9 mouse cellular contexts compared by ENCODE assay signal in genomic region chr4:65125341-65126332, GRCm38 (mm10). TPM values are rescaled to one million over a fixed set of nuclear protein-coding genes. Genes with fewer than 3 reads are reported as not detected.
A peak's percentile ranks its signal among the peaks of the same experiment; 100 is the strongest.
DNase-seq lines count a peak whose midpoint lies in the region; ATAC-seq and TF ChIP-seq lines count a peak whose summit lies in the region.
"Had no signal": no experiment of that assay in that cellular context is flagged by ENCODE, and none has a peak within 500 bp of the region (broad histone marks: within the 10 kb centered on the region; RNA-seq: fewer than 3 reads in every experiment).

No protein-coding gene starts in this region.

- H3K36me3 ChIP-seq in spleen, adult 2 months (ENCODE audit: control insufficient read depth, insufficient read depth, low read length) = no peaks in the 10 kb centered on the region
- no peaks in the 10 kb centered on the region for H3K36me3 ChIP-seq in embryonic facial prominence, embryonic 15.5 days
- H3K36me3 ChIP-seq in heart, embryonic 15.5 days = no peaks in the 10 kb centered on the region
- H3K36me3 ChIP-seq in kidney, embryonic 16.5 days (ENCODE audit: insufficient read depth, low read length) = no peaks in the 10 kb centered on the region
- H3K36me3 ChIP-seq in liver, embryonic 16.5 days (ENCODE audit: control insufficient read depth, insufficient read depth) = no peaks in the 10 kb centered on the region
- no peaks in the 10 kb centered on the region for H3K36me3 ChIP-seq in neural tube, embryonic 15.5 days

- peak; percentile 56 for ATAC-seq in embryonic facial prominence, embryonic 15.5 days (ENCODE audit: insufficient number of reproducible peaks, low FRiP score, low TSS enrichment, low read depth)
- no peak for ATAC-seq in heart, embryonic 15.5 days (replicated peaks; ENCODE audit: insufficient number of reproducible peaks, insufficient read depth, low FRiP score, low read depth)
- peak; percentile 41 for ATAC-seq in kidney, embryonic 16.5 days (ENCODE audit: low FRiP score, low TSS enrichment)
- no peak for ATAC-seq in liver, embryonic 16.5 days (ENCODE audit: low read depth)
- peak; percentile 48; the same call in 1 of the 2 replicates for ATAC-seq in neural tube, embryonic 15.5 days (ENCODE audit: low FRiP score)
- ATAC-seq in inflammation-experienced regulatory T-cells, adult 6 months = no peak
- ATAC-seq: Patski had no signal

- WGBS in spleen, adult 2 months = 4% methylated on average over 30 of the region's 30 CpGs
- WGBS in embryonic facial prominence, embryonic 15.5 days = under 1% methylated on average over 30 of the region's 30 CpGs
- WGBS in heart, embryonic 15.5 days = 1% methylated on average over 30 of the region's 30 CpGs
- WGBS in kidney, embryonic 16.5 days = under 1% methylated on average over 30 of the region's 30 CpGs
- WGBS in liver, embryonic 16.5 days (ENCODE audit: insufficient replicate concordance) = under 1% methylated on average over 30 of the region's 30 CpGs
- under 1% methylated on average over 30 of the region's 30 CpGs for WGBS in neural tube, embryonic 15.5 days

- H3K4me1 ChIP-seq in spleen, adult 2 months (ENCODE audit: control insufficient read depth, insufficient read depth, insufficient read length) = no peaks in the 10 kb centered on the region
- peaks cover 20% of the 10 kb centered on the region for H3K4me1 ChIP-seq in embryonic facial prominence, embryonic 15.5 days
- H3K4me1 ChIP-seq in heart, embryonic 15.5 days (replicated peaks) = peaks cover 11% of the 10 kb centered on the region
- H3K4me1 ChIP-seq in kidney, embryonic 16.5 days (ENCODE audit: insufficient read depth, low read length) = peaks cover 27% of the 10 kb centered on the region
- H3K4me1 ChIP-seq in liver, embryonic 16.5 days (ENCODE audit: control insufficient read depth, low read depth, low read length) = no peaks in the 10 kb centered on the region; the same call in 1 of the 2 replicates
- peaks cover 38% of the 10 kb centered on the region for H3K4me1 ChIP-seq in neural tube, embryonic 15.5 days

- peak overlapping the region; percentile 42 for H3K9ac ChIP-seq in embryonic facial prominence, embryonic 15.5 days
- H3K9ac ChIP-seq in heart, embryonic 15.5 days = peak overlapping the region; percentile 48
- peak overlapping the region; percentile 79 for H3K9ac ChIP-seq in kidney, embryonic 16.5 days (replicated peaks; ENCODE audit: low read length)
- no peak overlapping the region for H3K9ac ChIP-seq in liver, embryonic 16.5 days (ENCODE audit: low read depth, low read length)
- peak overlapping the region; percentile 26 for H3K9ac ChIP-seq in neural tube, embryonic 15.5 days (replicated peaks)

- H3K4me3 ChIP-seq in spleen, adult 2 months (ENCODE audit: extremely low read depth, insufficient read depth, insufficient read length) = peak overlapping the region; percentile 30
- H3K4me3 ChIP-seq in embryonic facial prominence, embryonic 15.5 days (replicated peaks) = peak overlapping the region; percentile 57
- peak overlapping the region; percentile 57 for H3K4me3 ChIP-seq in heart, embryonic 15.5 days
- H3K4me3 ChIP-seq in kidney, embryonic 16.5 days (ENCODE audit: low read length) = peak overlapping the region; percentile 66
- peak overlapping the region; percentile 44 for H3K4me3 ChIP-seq in liver, embryonic 16.5 days (ENCODE audit: low read depth, low read length)
- H3K4me3 ChIP-seq in neural tube, embryonic 15.5 days (replicated peaks) = peak overlapping the region; percentile 55

- no peak for DNase-seq in spleen, adult 2 months (ENCODE audit: low read depth in 1 of 2, low spot score in 2 of 2)
- DNase-seq in spleen, adult 18-20 months = no peak

- peaks cover 3% of the 10 kb centered on the region for H3K27me3 ChIP-seq in spleen, adult 2 months (ENCODE audit: control insufficient read depth, insufficient read depth, low read length)
- H3K27me3 ChIP-seq in embryonic facial prominence, embryonic 15.5 days = no peaks in the 10 kb centered on the region; the same call in 1 of the 2 replicates
- H3K27me3 ChIP-seq in heart, embryonic 15.5 days = peaks cover 11% of the 10 kb centered on the region
- peaks cover 12% of the 10 kb centered on the region; the same call in 1 of the 2 replicates for H3K27me3 ChIP-seq in kidney, embryonic 16.5 days (ENCODE audit: insufficient read depth, low read length)
- H3K27me3 ChIP-seq in liver, embryonic 16.5 days (ENCODE audit: control insufficient read depth, insufficient read depth, low read depth, low read length) = peaks cover 29% of the 10 kb centered on the region
- peaks cover 26% of the 10 kb centered on the region for H3K27me3 ChIP-seq in neural tube, embryonic 15.5 days (replicated peaks)
- H3K27me3 ChIP-seq: Patski had no signal

- no peak overlapping the region for H3K27ac ChIP-seq in spleen, adult 2 months (ENCODE audit: insufficient read depth, low read length)
- peak overlapping the region; percentile 80 for H3K27ac ChIP-seq in embryonic facial prominence, embryonic 15.5 days (replicated peaks)
- peak overlapping the region; percentile 64 for H3K27ac ChIP-seq in heart, embryonic 15.5 days
- peak overlapping the region; percentile 85 for H3K27ac ChIP-seq in kidney, embryonic 16.5 days (ENCODE audit: low read length)
- H3K27ac ChIP-seq in liver, embryonic 16.5 days (ENCODE audit: low read length) = no peak overlapping the region
- no peak overlapping the region for H3K27ac ChIP-seq in neural tube, embryonic 15.5 days (replicated peaks)

- no peak for TF ChIP-seq POLR2A in spleen, adult 2 months (IDR thresholded peaks at IDR 0.05; ENCODE audit: low read depth, low read length)

- no peak for TF ChIP-seq CTCF in spleen, adult 2 months (IDR thresholded peaks at IDR 0.05; ENCODE audit: extremely low read depth, insufficient read depth, insufficient read length, insufficient replicate concordance)

- H3K4me2 ChIP-seq in embryonic facial prominence, embryonic 15.5 days (replicated peaks) = peak overlapping the region; percentile 93
- H3K4me2 ChIP-seq in heart, embryonic 15.5 days = peak overlapping the region; percentile 94
- peak overlapping the region; percentile 79 for H3K4me2 ChIP-seq in kidney, embryonic 16.5 days (replicated peaks; ENCODE audit: low read depth, low read length)
- H3K4me2 ChIP-seq in liver, embryonic 16.5 days (ENCODE audit: low read depth, low read length) = peak overlapping the region; percentile 51
- H3K4me2 ChIP-seq in neural tube, embryonic 15.5 days = peak overlapping the region; percentile 96

- H3K9me3 ChIP-seq in embryonic facial prominence, embryonic 15.5 days (replicated peaks) = no peaks in the 10 kb centered on the region
- H3K9me3 ChIP-seq in heart, embryonic 15.5 days (replicated peaks) = no peaks in the 10 kb centered on the region
- no peaks in the 10 kb centered on the region for H3K9me3 ChIP-seq in kidney, embryonic 16.5 days (ENCODE audit: low read length)
- H3K9me3 ChIP-seq in liver, embryonic 16.5 days (replicated peaks; ENCODE audit: control insufficient read depth, low read length) = no peaks in the 10 kb centered on the region
- H3K9me3 ChIP-seq in neural tube, embryonic 15.5 days (replicated peaks) = no peaks in the 10 kb centered on the region

RNA-seq across cellular contexts. Expression of gene Pappa, which starts 1.7 kb away (rescaled TPM):
- polyA plus RNA-seq in spleen, adult 2 months (2012; rRNA removed) = 0.22 and 0.25 TPM in 2 replicates
- 1.7 and 1.9 TPM in 2 replicates for polyA plus RNA-seq in embryonic facial prominence, embryonic 15.5 days (2015; fragmentation: Nextera tagmentation; extraction: Ambion mirVana)
- polyA plus RNA-seq in heart, embryonic 15.5 days (2015; fragmentation: Nextera tagmentation; extraction: Ambion mirVana) = 0.50 and 1.1 TPM in 2 replicates
- 2.0 and 2.2 TPM in 2 replicates for polyA plus RNA-seq in kidney, embryonic 16.5 days (2015; fragmentation: Nextera tagmentation; extraction: Ambion mirVana)
- 0.01 and 0.05 TPM in 2 replicates for polyA plus RNA-seq in liver, embryonic 16.5 days (2015; fragmentation: Nextera tagmentation; extraction: Ambion mirVana)
- 1.1 and 1.4 TPM in 2 replicates for polyA plus RNA-seq in neural tube, embryonic 15.5 days (2015; fragmentation: Nextera tagmentation; extraction: Ambion mirVana)
- not detected for polyA plus RNA-seq in inflammation-experienced regulatory T-cells, adult 6 months (2017; shearing (Covaris generic))

Comparison
In these comparisons a context has a peak if more than half of its experiments do, and no peak if none do; other contexts are left out.
1. H3K27ac ChIP-seq: peak in embryonic facial prominence, embryonic 15.5 days (single experiment), heart, embryonic 15.5 days (single experiment) and kidney, embryonic 16.5 days (single experiment); none in spleen, adult 2 months (single experiment), liver, embryonic 16.5 days (single experiment) and neural tube, embryonic 15.5 days (single experiment).
2. ATAC-seq: peak in embryonic facial prominence, embryonic 15.5 days (single experiment), kidney, embryonic 16.5 days (single experiment) and neural tube, embryonic 15.5 days (single experiment); none in heart, embryonic 15.5 days (single experiment), liver, embryonic 16.5 days (single experiment) and inflammation-experienced regulatory T-cells, adult 6 months (single experiment).
3. Peak in every context shown above with its lines, with median percentiles within 50 percentile points of each other: H3K4me3 ChIP-seq and H3K4me2 ChIP-seq.